Mouse (Mus musculus) liver, embryonic 13.5 days (tissue): ENCODE data around the gene Rfx8. TPM values are rescaled to one million over a fixed set of nuclear protein-coding genes. Genes with fewer than 3 reads are reported as not detected.
A peak's percentile ranks its signal among the peaks of the same experiment; 100 is the strongest.

ENCODE experiments used
- ATAC-seq: fragments of 200-750 bp; cut with Nextera tagmentation; 2 replicates; pipeline ENCODE4 v1.8.0; 2017; ENCODE audit warnings: low read depth, mild to moderate bottlenecking, moderate number of reproducible peaks, moderate library complexity
- DNase-seq: peaks from one replicate; pipeline ENCODE4 v3.0.0; 2022
- H3K27ac ChIP-seq: fragments of 300-500 bp; sonication (generic); 2 replicates; pipeline ENCODE4 v1.5.1; 2015; ENCODE audit warnings: moderate library complexity, mild to moderate bottlenecking, inconsistent platforms
- H3K27me3 ChIP-seq: fragments of 300-500 bp; sonication (generic); 2 replicates; pipeline ENCODE4 v1.6.1; 2015; ENCODE audit warnings: mild to moderate bottlenecking, inconsistent platforms
- H3K36me3 ChIP-seq: fragments of 300-500 bp; sonication (generic); 2 replicates; pipeline ENCODE4 v1.6.1; 2015; ENCODE audit warnings: mild to moderate bottlenecking, inconsistent platforms
- H3K4me1 ChIP-seq: fragments of 300-500 bp; sonication (generic); replicated peaks from 2 replicates; pipeline ENCODE4 v1.6.1; 2015; ENCODE audit warnings: inconsistent platforms
- H3K4me2 ChIP-seq: fragments of 300-500 bp; sonication (generic); 2 replicates; pipeline ENCODE4 v1.6.1; 2015; ENCODE audit warnings: inconsistent platforms, mild to moderate bottlenecking, moderate library complexity
- H3K4me3 ChIP-seq: fragments of 300-500 bp; sonication (generic); replicated peaks from 2 replicates; pipeline ENCODE4 v1.5.1; 2015; ENCODE audit warnings: mild to moderate bottlenecking, inconsistent platforms
- H3K9ac ChIP-seq: fragments of 300-500 bp; sonication (generic); 2 replicates; pipeline ENCODE4 v1.6.1; 2015; ENCODE audit warnings: mild to moderate bottlenecking, inconsistent platforms
- H3K9me3 ChIP-seq: fragments of 300-500 bp; sonication (generic); replicated peaks from 2 replicates; pipeline ENCODE4 v1.6.1; 2016; ENCODE audit warnings: inconsistent platforms
- WGBS: fragments of 180-500 bp; shearing (Covaris S2); methylation state at CpG from one replicate; pipeline ENCODE4 v1.1.7; 2015; ENCODE audit not compliant: insufficient replicate concordance; 5-methylcytosine and 5-hydroxymethylcytosine counted together
- polyA plus RNA-seq: library from polyadenylated mRNA; unstranded; fragments of >200 nt; fragmentation: Nextera tagmentation; extraction: Ambion mirVana; gene quantifications from 2 replicates; pipeline ENCODE4 v1.2.1, GENCODE M21; 2015

Gene Rfx8
- polyA plus RNA-seq, 1 experiment from 2014 or later: 0.06 TPM

- no peak overlapping the region for H3K4me2 ChIP-seq
- no peak overlapping the region for H3K9ac ChIP-seq
- no peak overlapping the region for H3K4me3 ChIP-seq
- no peak for DNase-seq
- H3K27me3 ChIP-seq: 0 out of 2 replicates have a peak, but pooled peaks cover 9% of the 10 kb centered on the region
- H3K4me1 ChIP-seq: peaks cover 7% of the 10 kb centered on the region
- WGBS: 41% methylated on average over 8 of the region's 8 CpGs
- no peaks in the 10 kb centered on the region for H3K36me3 ChIP-seq
- ATAC-seq: no peak
- H3K27ac ChIP-seq: peak overlapping the region; percentile 36
- no peaks in the 10 kb centered on the region for H3K9me3 ChIP-seq
Observed at GRCm38 (mm10) chr1:39713300-39713699, 7.5 kb downstream of the Rfx8 start.

- Histone ChIP-seq H3K9me3 (no peaks in the 10 kb centered on the region), H3K4me3 (no peak overlapping the region), H3K36me3 (no peaks in the 10 kb centered on the region), H3K27ac (no peak overlapping the region), H3K4me1 (peaks cover 7% of the 10 kb centered on the region), H3K9ac (no peak overlapping the region), H3K27me3 (0 out of 2 replicates have a peak, but pooled peaks cover 9% of the 10 kb centered on the region), H3K4me2 (no peak overlapping the region)
- ATAC-seq (no peak), DNase-seq (no peak)
- 68% methylated on average over 7 of the region's 7 CpGs for WGBS
Observed at GRCm38 (mm10) chr1:39712261-39712660, 8.5 kb downstream of the Rfx8 start.

- Histone ChIP-seq H3K9me3 (no peaks in the 10 kb centered on the region), H3K27me3 (0 out of 2 replicates have a peak, but pooled peaks cover 9% of the 10 kb centered on the region), H3K4me3 (no peak overlapping the region), H3K4me1 (peaks cover 7% of the 10 kb centered on the region), H3K9ac (no peak overlapping the region), H3K36me3 (no peaks in the 10 kb centered on the region), H3K27ac (no peak overlapping the region), H3K4me2 (no peak overlapping the region)
- 62% methylated on average over 4 of the region's 4 CpGs for WGBS
- ATAC-seq (no peak), DNase-seq (no peak)
Observed at GRCm38 (mm10) chr1:39710604-39711003, 10.2 kb downstream of the Rfx8 start.

GRCm38 (mm10) chr1:39710016-39710415 lies 10.8 kb downstream of the Rfx8 start:
- 70% methylated on average over 5 of the region's 5 CpGs for WGBS
- no peak overlapping the region for H3K9ac ChIP-seq
- 0 out of 2 replicates have a peak, but pooled peaks cover 4% of the 10 kb centered on the region for H3K27me3 ChIP-seq
- H3K4me2 ChIP-seq: no peak overlapping the region
- peaks cover 7% of the 10 kb centered on the region for H3K4me1 ChIP-seq
- ATAC-seq: no peak
- H3K27ac ChIP-seq: no peak overlapping the region
- no peaks in the 10 kb centered on the region for H3K9me3 ChIP-seq
- DNase-seq: no peak
- no peaks in the 10 kb centered on the region for H3K36me3 ChIP-seq
- no peak overlapping the region for H3K4me3 ChIP-seq

GRCm38 (mm10) chr1:39708778-39709177 lies 12.0 kb downstream of the Rfx8 start:
- WGBS: 54% methylated on average over 5 of the region's 5 CpGs
- ATAC-seq: no peak

GRCm38 (mm10) chr1:39702216-39703046 lies 18.4 kb downstream of the Rfx8 start:
- no peaks in the 10 kb centered on the region for H3K9me3 ChIP-seq
- no peak overlapping the region for H3K4me2 ChIP-seq
- no peak overlapping the region for H3K27ac ChIP-seq
- no peak overlapping the region for H3K4me3 ChIP-seq
- peaks cover 4% of the 10 kb centered on the region; the same call in 1 of the 2 replicates for H3K4me1 ChIP-seq
- ATAC-seq (no peak), DNase-seq (no peak)
- no peak overlapping the region for H3K9ac ChIP-seq
- H3K27me3 ChIP-seq: no peaks in the 10 kb centered on the region
- H3K36me3 ChIP-seq: no peaks in the 10 kb centered on the region
- WGBS: 38% methylated on average over 18 of the region's 18 CpGs

More at GRCm38 (mm10) chr1:39708778-39709177, 12.0 kb downstream of the Rfx8 start:
- no peaks in the 10 kb centered on the region for H3K36me3 ChIP-seq
- H3K9ac ChIP-seq: no peak overlapping the region
- H3K27me3 ChIP-seq: 0 out of 2 replicates have a peak, but pooled peaks cover 4% of the 10 kb centered on the region
- H3K4me2 ChIP-seq: no peak overlapping the region
- DNase-seq: no peak
- no peaks in the 10 kb centered on the region for H3K9me3 ChIP-seq
- no peak overlapping the region for H3K27ac ChIP-seq
- no peak overlapping the region for H3K4me3 ChIP-seq
- peaks cover 2% of the 10 kb centered on the region; the same call in 1 of the 2 replicates for H3K4me1 ChIP-seq

GRCm38 (mm10) chr1:39701274-39701602 lies 19.6 kb downstream of the Rfx8 start:
- Histone ChIP-seq H3K36me3 (no peaks in the 10 kb centered on the region), H3K9me3 (no peaks in the 10 kb centered on the region), H3K9ac (no peak overlapping the region), H3K4me1 (peaks cover 4% of the 10 kb centered on the region; the same call in 1 of the 2 replicates), H3K4me2 (no peak overlapping the region), H3K27ac (no peak overlapping the region), H3K27me3 (no peaks in the 10 kb centered on the region), H3K4me3 (no peak overlapping the region)
- 40% methylated on average over 9 of the region's 9 CpGs for WGBS
- no peak for ATAC-seq
- DNase-seq: no peak

GRCm38 (mm10) chr1:39700599-39701273 lies 20.1 kb downstream of the Rfx8 start:
- Histone ChIP-seq H3K27me3 (no peaks in the 10 kb centered on the region), H3K4me1 (peaks cover 4% of the 10 kb centered on the region; the same call in 1 of the 2 replicates), H3K36me3 (no peaks in the 10 kb centered on the region), H3K27ac (no peak overlapping the region), H3K9me3 (no peaks in the 10 kb centered on the region), H3K4me2 (no peak overlapping the region), H3K4me3 (no peak overlapping the region), H3K9ac (no peak overlapping the region)
- WGBS: 48% methylated on average over 7 of the region's 7 CpGs
- no peak for DNase-seq
- ATAC-seq: no peak

- H3K4me3 ChIP-seq: no peak overlapping the region
- WGBS: 59% methylated on average over 6 of the region's 6 CpGs
- no peak overlapping the region for H3K27ac ChIP-seq
- ATAC-seq (no peak), DNase-seq (no peak)
- H3K4me1 ChIP-seq: peaks cover 4% of the 10 kb centered on the region
- no peak overlapping the region for H3K4me2 ChIP-seq
- H3K27me3 ChIP-seq: no peaks in the 10 kb centered on the region
- H3K9ac ChIP-seq: no peak overlapping the region
- no peaks in the 10 kb centered on the region for H3K9me3 ChIP-seq
- H3K36me3 ChIP-seq: no peaks in the 10 kb centered on the region
Observed at GRCm38 (mm10) chr1:39698456-39698855, 22.3 kb downstream of the Rfx8 start.

- Histone ChIP-seq H3K36me3 (no peaks in the 10 kb centered on the region), H3K27ac (no peak overlapping the region), H3K9me3 (no peaks in the 10 kb centered on the region), H3K27me3 (no peaks in the 10 kb centered on the region), H3K9ac (no peak overlapping the region), H3K4me3 (no peak overlapping the region), H3K4me2 (no peak overlapping the region), H3K4me1 (no peaks in the 10 kb centered on the region; the same call in 1 of the 2 replicates)
- WGBS: 53% methylated on average over 4 of the region's 4 CpGs
- ATAC-seq (no peak), DNase-seq (no peak)
Observed at GRCm38 (mm10) chr1:39695198-39695597, 25.6 kb downstream of the Rfx8 start.

- Histone ChIP-seq H3K9me3 (no peaks in the 10 kb centered on the region), H3K4me3 (no peak overlapping the region), H3K27ac (no peak overlapping the region), H3K4me1 (no peaks in the 10 kb centered on the region; the same call in 1 of the 2 replicates), H3K4me2 (no peak overlapping the region), H3K9ac (no peak overlapping the region), H3K36me3 (no peaks in the 10 kb centered on the region), H3K27me3 (no peaks in the 10 kb centered on the region)
- DNase-seq: no peak
- no peak for ATAC-seq
- WGBS: 51% methylated on average over 7 of the region's 7 CpGs
Observed at GRCm38 (mm10) chr1:39694756-39695155, 26.0 kb downstream of the Rfx8 start.
